Mouse (Mus musculus): ENCODE data around the gene Zfp358. TPM values are rescaled to one million over a fixed set of nuclear protein-coding genes. Genes with fewer than 3 reads are reported as not detected.

Zfp358 gene
- polyA plus RNA-seq, 1 experiment from 2014 or later: 39.0 TPM

GRCm38 (mm10) chr8:3507979-3508754 is 15.2 kb downstream of the Zfp358 start:
- H3K4me2 ChIP-seq (ENCODE audit: low read depth, severe bottlenecking): no peak overlapping the region
- H3K4me1 ChIP-seq (ENCODE audit: control insufficient read depth, insufficient read depth, low read length): no peaks in the 10 kb centered on the region
- H3K36me3 ChIP-seq (ENCODE audit: control insufficient read depth, insufficient read depth, low read length): peaks cover 9% of the 10 kb centered on the region
- H3K27ac ChIP-seq (replicated peaks; ENCODE audit: low read depth, low read length): no peak overlapping the region
- DNase-seq (ENCODE audit: low spot score): no peak
- H3K27me3 ChIP-seq (ENCODE audit: control insufficient read depth, insufficient read depth, low read length): no peaks in the 10 kb centered on the region
- no peaks in the 10 kb centered on the region for H3K9me3 ChIP-seq (ENCODE audit: control insufficient read depth, low read length)
- no peak overlapping the region for H3K9ac ChIP-seq (ENCODE audit: low read length)
- no peak for ATAC-seq (ENCODE audit: insufficient number of reproducible peaks, low FRiP score, low TSS enrichment, low read depth)
- whole genome bisulfite sequencing: 86% methylated on average over 6 of the region's 6 CpGs
- H3K4me3 ChIP-seq (ENCODE audit: low read depth, low read length): no peak overlapping the region

GRCm38 (mm10) chr8:3514681-3515247 is 21.8 kb downstream of the Zfp358 start:
- H3K36me3 ChIP-seq (ENCODE audit: control insufficient read depth, insufficient read depth, low read length): no peaks in the 10 kb centered on the region
- H3K27ac ChIP-seq (replicated peaks; ENCODE audit: low read depth, low read length): peak overlapping the region; percentile 73
- ATAC-seq (ENCODE audit: insufficient number of reproducible peaks, low FRiP score, low TSS enrichment, low read depth): no peak
- peaks cover 3% of the 10 kb centered on the region; the same call in 1 of the 2 replicates for H3K9me3 ChIP-seq (ENCODE audit: control insufficient read depth, low read length)
- peaks cover 6% of the 10 kb centered on the region for H3K4me1 ChIP-seq (ENCODE audit: control insufficient read depth, insufficient read depth, low read length)
- no peak for DNase-seq (ENCODE audit: low spot score)
- H3K9ac ChIP-seq (ENCODE audit: low read length): peak overlapping the region; percentile 47
- WGBS: 30% methylated on average over 13 of the region's 13 CpGs
- H3K4me2 ChIP-seq (ENCODE audit: low read depth, severe bottlenecking): peak overlapping the region; percentile 86
- H3K4me3 ChIP-seq (ENCODE audit: low read depth, low read length): peak overlapping the region; percentile 39; the same call in 1 of the 2 replicates
- H3K27me3 ChIP-seq (ENCODE audit: control insufficient read depth, insufficient read depth, low read length): no peaks in the 10 kb centered on the region

GRCm38 (mm10) chr8:3515260-3515671 is 22.3 kb downstream of the Zfp358 start, which contains the start of gene Pnpla6:
Pnpla6 (plus strand) TSS chr8:3515384.
- under 1% methylated on average over 25 of the region's 25 CpGs for WGBS
- Histone ChIP-seq H3K4me1 (ENCODE audit: control insufficient read depth, insufficient read depth, low read length) (peaks cover 6% of the 10 kb centered on the region), H3K27me3 (ENCODE audit: control insufficient read depth, insufficient read depth, low read length) (no peaks in the 10 kb centered on the region), H3K36me3 (ENCODE audit: control insufficient read depth, insufficient read depth, low read length) (no peaks in the 10 kb centered on the region), H3K9ac (ENCODE audit: low read length) (peak within 1 kb of the TSS; percentile 56), H3K4me3 (ENCODE audit: low read depth, low read length) (peak within 1 kb of the TSS; percentile 39), H3K4me2 (ENCODE audit: low read depth, severe bottlenecking) (peak within 1 kb of the TSS; percentile 86), H3K9me3 (ENCODE audit: control insufficient read depth, low read length) (peaks cover 3% of the 10 kb centered on the region; the same call in 1 of the 2 replicates), H3K27ac (replicated peaks; ENCODE audit: low read depth, low read length) (peak within 1 kb of the TSS; percentile 73)
- DNase-seq (ENCODE audit: low spot score): peak; percentile 94
- ATAC-seq (ENCODE audit: insufficient number of reproducible peaks, low FRiP score, low TSS enrichment, low read depth): peak; percentile 76

- H3K36me3 ChIP-seq (ENCODE audit: control insufficient read depth, insufficient read depth, low read length): no peaks in the 10 kb centered on the region
- H3K27me3 ChIP-seq (ENCODE audit: control insufficient read depth, insufficient read depth, low read length): no peaks in the 10 kb centered on the region
- H3K4me2 ChIP-seq (ENCODE audit: low read depth, severe bottlenecking): peak overlapping the region; percentile 86
- peak overlapping the region; percentile 5; the same call in 1 of the 2 replicates for H3K27ac ChIP-seq (replicated peaks; ENCODE audit: low read depth, low read length)
- H3K9ac ChIP-seq (ENCODE audit: low read length): peak overlapping the region; percentile 56
- H3K9me3 ChIP-seq (ENCODE audit: control insufficient read depth, low read length): peaks cover 3% of the 10 kb centered on the region; the same call in 1 of the 2 replicates
- under 1% methylated on average over 25 of the region's 25 CpGs for WGBS
- peak; percentile 68 for DNase-seq (ENCODE audit: low spot score)
- peak; percentile 4; the same call in 1 of the 2 replicates for ATAC-seq (ENCODE audit: insufficient number of reproducible peaks, low FRiP score, low TSS enrichment, low read depth)
- H3K4me3 ChIP-seq (ENCODE audit: low read depth, low read length): peak overlapping the region; percentile 39
- H3K4me1 ChIP-seq (ENCODE audit: control insufficient read depth, insufficient read depth, low read length): peaks cover 6% of the 10 kb centered on the region
Measured at GRCm38 (mm10) chr8:3515771-3516417, 23.0 kb downstream of the Zfp358 start.

GRCm38 (mm10) chr8:3516450-3517116 is 23.6 kb downstream of the Zfp358 start:
- peak; percentile 87 for ATAC-seq (ENCODE audit: insufficient number of reproducible peaks, low FRiP score, low TSS enrichment, low read depth)
- H3K9ac ChIP-seq (ENCODE audit: low read length): peak overlapping the region; percentile 56
- H3K27me3 ChIP-seq (ENCODE audit: control insufficient read depth, insufficient read depth, low read length): no peaks in the 10 kb centered on the region
- H3K4me2 ChIP-seq (ENCODE audit: low read depth, severe bottlenecking): peak overlapping the region; percentile 86
- no peak overlapping the region; the same call in 1 of the 2 replicates for H3K27ac ChIP-seq (replicated peaks; ENCODE audit: low read depth, low read length)
- peaks cover 6% of the 10 kb centered on the region for H3K4me1 ChIP-seq (ENCODE audit: control insufficient read depth, insufficient read depth, low read length)
- H3K36me3 ChIP-seq (ENCODE audit: control insufficient read depth, insufficient read depth, low read length): no peaks in the 10 kb centered on the region
- peaks cover 3% of the 10 kb centered on the region; the same call in 1 of the 2 replicates for H3K9me3 ChIP-seq (ENCODE audit: control insufficient read depth, low read length)
- peak overlapping the region; percentile 39 for H3K4me3 ChIP-seq (ENCODE audit: low read depth, low read length)
- peak; percentile 93 for DNase-seq (ENCODE audit: low spot score)
- 1% methylated on average over 36 of the region's 36 CpGs for WGBS

- Histone ChIP-seq H3K9me3 (ENCODE audit: control insufficient read depth, low read length) (peaks cover 3% of the 10 kb centered on the region; the same call in 1 of the 2 replicates), H3K4me2 (ENCODE audit: low read depth, severe bottlenecking) (peak overlapping the region; percentile 86), H3K9ac (ENCODE audit: low read length) (peak overlapping the region; percentile 9; the same call in 1 of the 2 replicates), H3K27ac (replicated peaks; ENCODE audit: low read depth, low read length) (no peak overlapping the region), H3K4me1 (ENCODE audit: control insufficient read depth, insufficient read depth, low read length) (peaks cover 6% of the 10 kb centered on the region), H3K4me3 (ENCODE audit: low read depth, low read length) (peak overlapping the region; percentile 39), H3K27me3 (ENCODE audit: control insufficient read depth, insufficient read depth, low read length) (no peaks in the 10 kb centered on the region), H3K36me3 (ENCODE audit: control insufficient read depth, insufficient read depth, low read length) (peaks cover 2% of the 10 kb centered on the region; the same call in 1 of the 2 replicates)
- DNase-seq (ENCODE audit: low spot score) (no peak), ATAC-seq (ENCODE audit: insufficient number of reproducible peaks, low FRiP score, low TSS enrichment, low read depth) (no peak; the same call in 1 of the 2 replicates)
- 12% methylated on average over 16 of the region's 16 CpGs for WGBS
Measured at GRCm38 (mm10) chr8:3517117-3517495, 24.2 kb downstream of the Zfp358 start.

- no peak for ATAC-seq (ENCODE audit: insufficient number of reproducible peaks, low FRiP score, low TSS enrichment, low read depth)
- no peak overlapping the region for H3K4me2 ChIP-seq (ENCODE audit: low read depth, severe bottlenecking)
- DNase-seq (ENCODE audit: low spot score): no peak
- H3K27ac ChIP-seq (replicated peaks; ENCODE audit: low read depth, low read length): no peak overlapping the region
- H3K9ac ChIP-seq (ENCODE audit: low read length): no peak overlapping the region
- peaks cover 11% of the 10 kb centered on the region; the same call in 1 of the 2 replicates for H3K36me3 ChIP-seq (ENCODE audit: control insufficient read depth, insufficient read depth, low read length)
- H3K4me3 ChIP-seq (ENCODE audit: low read depth, low read length): no peak overlapping the region
- 90% methylated on average over 13 of the region's 13 CpGs for WGBS
- H3K27me3 ChIP-seq (ENCODE audit: control insufficient read depth, insufficient read depth, low read length): no peaks in the 10 kb centered on the region
- no peaks in the 10 kb centered on the region for H3K9me3 ChIP-seq (ENCODE audit: control insufficient read depth, low read length)
- no peaks in the 10 kb centered on the region for H3K4me1 ChIP-seq (ENCODE audit: control insufficient read depth, insufficient read depth, low read length)
Measured at GRCm38 (mm10) chr8:3522007-3522697, 29.2 kb downstream of the Zfp358 start.
